ENCODE assay signal across 9 mouse cellular contexts in genomic region chr3:154723198-154723597, GRCm38 (mm10). TPM values are rescaled to one million over a fixed set of nuclear protein-coding genes. Genes with fewer than 3 reads are reported as not detected.
DNase-seq lines count a peak whose midpoint lies in the region; TF ChIP-seq lines count a peak whose summit lies in the region.
"Had no signal": no experiment of that assay in that cellular context is flagged by ENCODE, and none has a peak within 500 bp of the region (broad histone marks: within the 10 kb centered on the region; RNA-seq: fewer than 3 reads in every experiment).

No protein-coding gene starts in this region.

- no peaks in the 10 kb centered on the region; the same call in 1 of the 2 replicates for H3K27me3 ChIP-seq in cerebellum, adult 2 months (ENCODE audit: control insufficient read depth, insufficient read depth, low read length)

- DNase-seq in layer of hippocampus, adult 11-12 months (ENCODE audit: low spot score): peak; percentile 17
- no peak for DNase-seq in layer of hippocampus, adult 9-11 months
- DNase-seq in cerebellum, adult 2 months: peak; percentile 67 to 81
- peak; percentile 60 to 64 for DNase-seq in heart, postnatal 10 days
- peak; percentile 78 for DNase-seq in lung, postnatal 25 days (ENCODE audit: low spot score)
- no peak for DNase-seq in thymus, postnatal 10 days (ENCODE audit: low spot score in 2 of 2)
- no peak for DNase-seq in right cerebral cortex, postnatal 36 days (ENCODE audit: low spot score in 2 of 2)

- no peak overlapping the region for H3K27ac ChIP-seq in cerebellum, adult 2 months (ENCODE audit: insufficient read depth, low read length)
- H3K27ac ChIP-seq: hindbrain, embryonic 14.5 days had no signal

- no peak for TF ChIP-seq POLR2A in cerebellum, adult 2 months (IDR thresholded peaks at IDR 0.05; ENCODE audit: borderline replicate concordance, insufficient read depth, low read length)

- TF ChIP-seq CTCF in cerebellum, adult 2 months (IDR thresholded peaks at IDR 0.05; ENCODE audit: borderline replicate concordance, insufficient read depth, low read depth, low read length): no peak

- 10% methylated on average over 7 of the region's 7 CpGs for WGBS in cerebellum, adult 2 months

- no peaks in the 10 kb centered on the region; the same call in 1 of the 2 replicates for H3K4me1 ChIP-seq in cerebellum, adult 2 months (ENCODE audit: control insufficient read depth, insufficient read depth, low read length)

- H3K4me3 ChIP-seq in cerebellum, adult 2 months (replicated peaks; ENCODE audit: insufficient read depth, low read depth, low read length): no peak overlapping the region

- intact Hi-C loops in heart, postnatal 10 days (cut with DNase I): no loop called here

RNA-seq across cellular contexts. Expression of gene Erich3, which starts 59.5 kb away (rescaled TPM):
- 10.2 and 11.7 TPM in 2 replicates for polyA plus RNA-seq in cerebellum, adult 2 months (2012; rRNA removed)
- under 1 TPM; 0.05 TPM for total RNA-seq in heart, postnatal 10 days (2021)
- polyA plus RNA-seq: liver, embryonic 16.5 days had no signal

Comparison
In these comparisons a context has a peak if more than half of its experiments do, and no peak if none do; other contexts are left out.
1. DNase-seq: peak in layer of hippocampus, adult 11-12 months (single experiment), cerebellum, adult 2 months (2 of 2), heart, postnatal 10 days (2 of 2) and lung, postnatal 25 days (single experiment); none in layer of hippocampus, adult 9-11 months (single experiment), thymus, postnatal 10 days (0 of 2) and right cerebral cortex, postnatal 36 days (0 of 2).